Mouse (Mus musculus) spleen, adult 2 months (tissue): Measurements from ENCODE around the gene Myt1l.

Source experiments
- CTCF ChIP-seq: fragments of 200-500 bp; IDR thresholded peaks from 2 replicates; pipeline ENCODE4 v1.5.1; 2011; ENCODE audit warnings: mild to moderate bottlenecking, inconsistent platforms; ENCODE audit not compliant: insufficient read depth, insufficient read length, insufficient replicate concordance; ENCODE audit errors: extremely low read depth
- POLR2A ChIP-seq: fragments of 200-500 bp; IDR thresholded peaks from 2 replicates; pipeline ENCODE4 v1.6.1; 2011; ENCODE audit warnings: low read depth, low read length, inconsistent platforms

GRCm38 (mm10) chr12:29766158-29766557 lies 238.0 kb downstream of the Myt1l start:
- no peak for TF ChIP-seq POLR2A
- TF ChIP-seq CTCF: no peak
